Mouse (Mus musculus) embryonic stem cell, embryonic (primary cell): ENCODE data around the gene Oscp1.

ENCODE experiments used
- CTCF ChIA-PET, 4 experiments: fragments of 300-600 bp in 2 of 4; fragments of 350-600 bp in 2 of 4; sonication (Branson Sonifier 250); formaldehyde crosslinking; loops; one replicate each; lab custom pipeline; 2022; ENCODE audit warnings: inconsistent platforms in 2 of 4; lab: Charles Lee
- POLR2A ChIA-PET, 4 experiments: fragments of 300-600 bp in 2 of 4; fragments of 350-600 bp in 2 of 4; sonication (Branson Sonifier 250); formaldehyde crosslinking; loops; one replicate each; lab custom pipeline; 2022; ENCODE audit warnings: antibody characterized with exemption in 4 of 4, inconsistent platforms in 1 of 4; lab: Charles Lee

Oscp1 gene

DNA sequence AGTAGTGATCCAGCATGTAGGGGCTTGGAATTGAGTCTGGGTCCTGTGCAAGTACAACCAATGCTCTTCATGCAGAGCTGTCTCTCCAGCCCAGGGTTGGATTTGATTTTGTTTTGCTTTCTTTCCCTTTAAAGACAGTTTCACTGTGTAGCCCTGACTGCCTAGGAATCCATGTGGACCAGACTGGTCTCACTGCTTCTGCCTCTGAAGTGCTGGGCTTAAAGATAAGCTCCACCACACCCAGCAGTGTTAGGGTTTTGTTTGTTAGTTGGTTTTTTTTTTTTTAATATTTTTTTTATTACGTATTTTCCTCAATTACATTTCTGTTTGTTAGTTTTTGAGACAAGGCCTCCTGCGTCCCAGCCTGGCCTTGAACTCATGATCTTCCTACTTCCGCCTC is 41.0 kb downstream of the Oscp1 start:
- CTCF ChIA-PET: interaction anchor here (0.6 to 1.3 kb wide), 5 partner anchors 13 to 163 kb away, joined by 3 to 8 read pairs (median 4); partner anchors contain the start of gene Trappc3 (in 1 of the 4)
- POLR2A ChIA-PET: interaction anchor here in 2 of 4 experiments (0.5 to 2.0 kb wide), 7 partner anchors 11 to 679 kb away, joined by 3 to 6 read pairs (median 5); partner anchors contain the start of gene Mrps15 (in 1 of the 2)

- ChIA-PET POLR2A (interaction anchor here in 2 of 4 experiments (1.0 to 2.0 kb wide), 4 partner anchors 10 to 54 kb away, joined by 3 to 6 read pairs (median 5); partner anchors contain the start of gene Mrps15 (in 1 of the 2)), CTCF (no interaction called here)
These were observed 42.4 kb downstream of the Oscp1 start for GRCm38 (mm10) chr4:126100764-126101163.

DNA sequence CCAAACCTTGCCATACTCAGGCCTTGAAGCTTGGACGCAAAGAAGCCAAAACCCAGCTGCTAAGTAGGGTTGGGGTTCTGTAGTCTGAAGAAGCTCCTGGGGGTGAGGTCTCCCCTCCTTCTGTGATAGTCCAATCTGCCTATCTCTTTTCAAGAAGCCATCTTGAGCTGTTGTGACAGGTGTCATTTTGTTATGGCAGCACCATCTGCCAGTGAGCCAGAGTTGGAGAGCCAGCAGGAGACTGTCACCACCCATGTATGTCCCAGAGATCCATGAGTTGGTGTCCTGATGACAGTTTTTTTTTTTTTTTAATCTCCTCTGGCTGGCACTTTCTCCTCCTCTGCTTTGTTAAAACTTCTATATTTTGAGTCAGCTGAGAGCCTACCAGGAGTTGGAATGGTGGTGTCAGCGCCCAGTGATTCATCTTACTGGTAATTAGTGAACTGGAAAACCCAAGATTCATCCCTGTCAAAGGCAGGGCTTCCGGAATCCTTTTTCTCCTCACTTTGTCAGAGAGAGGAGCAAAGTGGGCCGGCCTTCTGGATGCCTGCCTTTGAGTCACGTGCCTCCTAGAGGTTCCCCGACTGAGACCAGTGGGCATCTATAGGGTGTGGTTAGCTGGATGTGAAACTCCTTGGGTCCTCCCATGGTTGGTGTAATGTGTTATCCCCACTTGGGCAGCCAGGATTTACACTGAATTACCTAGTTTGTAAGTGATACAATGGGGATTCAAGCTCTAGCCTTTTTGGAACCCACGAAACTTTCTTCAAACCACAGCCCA is 43.9 kb downstream of the Oscp1 start:
- CTCF ChIA-PET: interaction anchor here in 3 of 4 experiments (0.5 to 3.0 kb wide), 8 partner anchors 9 to 759 kb away, joined by 3 to 20 read pairs (median 4); no protein-coding TSS in a partner anchor
- POLR2A ChIA-PET: interaction anchor here in 3 of 4 experiments (0.6 to 3.6 kb wide), 52 partner anchors 9 to 756 kb away, joined by 3 to 28 read pairs (median 4); partner anchors contain the start of genes Sh3d21 (in 3 of the 3), Eva1b (in 2 of the 3) and Mrps15 (in 1 of the 3)

- POLR2A ChIA-PET: interaction anchor here in 3 of 4 experiments (0.6 to 3.6 kb wide), 53 partner anchors 8 to 557 kb away, joined by 3 to 28 read pairs (median 4); partner anchors contain the start of genes Sh3d21 (in 3 of the 3), Eva1b (in 2 of the 3) and Mrps15 (in 1 of the 3)
- CTCF ChIA-PET: interaction anchor here in 3 of 4 experiments (0.5 to 3.0 kb wide), 11 partner anchors 8 to 519 kb away, joined by 3 to 20 read pairs (median 4); partner anchors contain the start of gene Adprhl2 (in 1 of the 3)
These were observed 44.8 kb downstream of the Oscp1 start for GRCm38 (mm10) chr4:126103057-126103581.

GRCm38 (mm10) chr4:126103590-126104068 is 45.3 kb downstream of the Oscp1 start, which contains the start of gene Stk40:
Gene Stk40, plus strand, starts transcription at chr4:126103957.
- ChIA-PET POLR2A (interaction anchor here (0.6 to 3.6 kb wide), 46 partner anchors 8 to 1242 kb away, joined by 3 to 28 read pairs (median 4); partner anchors contain the start of genes Eva1b (in 2 of the 4) and Sh3d21 (in 2 of the 4)), CTCF (interaction anchor here in 2 of 4 experiments (0.6 to 3.0 kb wide), 8 partner anchors 8 to 218 kb away, joined by 3 to 20 read pairs (median 4); partner anchors contain the start of gene Adprhl2 (in 1 of the 2))

- ChIA-PET POLR2A (interaction anchor here (0.6 to 3.6 kb wide), 20 partner anchors 8 to 1241 kb away, joined by 3 to 28 read pairs (median 4); partner anchors contain the start of genes Lsm10 (in 1 of the 4) and Sh3d21 (in 1 of the 4)), CTCF (interaction anchor here in 2 of 4 experiments (0.5 to 3.0 kb wide), 8 partner anchors 9 to 684 kb away, joined by 3 to 20 read pairs (median 4); partner anchors contain the start of gene Adprhl2 (in 1 of the 2))
These were observed 46.1 kb downstream of the Oscp1 start for GRCm38 (mm10) chr4:126104261-126105075.

DNA sequence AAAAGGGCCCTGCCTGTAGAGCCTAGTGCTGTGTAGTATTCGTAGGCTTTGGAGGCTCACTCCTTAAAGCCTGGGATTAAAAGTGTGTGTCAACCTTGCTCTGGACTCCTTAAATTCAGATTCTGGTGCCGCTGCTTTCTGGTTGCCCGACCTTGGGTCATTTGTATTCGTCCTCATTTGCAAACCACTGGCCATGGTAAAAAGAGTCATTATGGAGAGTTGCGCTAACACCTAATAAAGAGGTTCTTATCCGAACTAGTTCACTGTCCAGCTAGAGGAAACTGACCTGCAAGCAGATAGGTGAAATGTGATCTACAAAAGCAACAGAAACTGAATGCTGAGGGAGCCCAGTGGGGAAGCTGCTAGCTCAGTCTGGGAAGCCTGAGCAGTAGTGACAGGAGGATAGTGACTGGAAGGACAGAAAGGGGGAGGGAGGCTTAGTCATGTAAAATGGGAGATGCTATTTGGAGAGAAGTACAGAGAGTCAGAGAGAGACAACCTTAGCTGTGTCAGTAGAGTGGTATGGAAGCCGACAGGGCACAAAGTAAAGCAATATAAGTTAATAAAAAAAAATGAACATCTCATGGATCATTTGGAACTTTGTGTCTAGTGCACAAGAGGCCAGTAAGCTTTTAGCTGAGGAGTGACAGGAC is 46.9 kb downstream of the Oscp1 start:
- CTCF ChIA-PET: interaction anchor here in 2 of 4 experiments (0.5 to 3.0 kb wide), 6 partner anchors 9 to 685 kb away, joined by 3 to 20 read pairs (median 6); no protein-coding TSS in a partner anchor
- POLR2A ChIA-PET: interaction anchor here in 3 of 4 experiments (0.8 to 3.6 kb wide), 12 partner anchors 8 to 113 kb away, joined by 3 to 28 read pairs (median 5); partner anchors contain the start of gene Lsm10 (in 2 of the 3)

DNA sequence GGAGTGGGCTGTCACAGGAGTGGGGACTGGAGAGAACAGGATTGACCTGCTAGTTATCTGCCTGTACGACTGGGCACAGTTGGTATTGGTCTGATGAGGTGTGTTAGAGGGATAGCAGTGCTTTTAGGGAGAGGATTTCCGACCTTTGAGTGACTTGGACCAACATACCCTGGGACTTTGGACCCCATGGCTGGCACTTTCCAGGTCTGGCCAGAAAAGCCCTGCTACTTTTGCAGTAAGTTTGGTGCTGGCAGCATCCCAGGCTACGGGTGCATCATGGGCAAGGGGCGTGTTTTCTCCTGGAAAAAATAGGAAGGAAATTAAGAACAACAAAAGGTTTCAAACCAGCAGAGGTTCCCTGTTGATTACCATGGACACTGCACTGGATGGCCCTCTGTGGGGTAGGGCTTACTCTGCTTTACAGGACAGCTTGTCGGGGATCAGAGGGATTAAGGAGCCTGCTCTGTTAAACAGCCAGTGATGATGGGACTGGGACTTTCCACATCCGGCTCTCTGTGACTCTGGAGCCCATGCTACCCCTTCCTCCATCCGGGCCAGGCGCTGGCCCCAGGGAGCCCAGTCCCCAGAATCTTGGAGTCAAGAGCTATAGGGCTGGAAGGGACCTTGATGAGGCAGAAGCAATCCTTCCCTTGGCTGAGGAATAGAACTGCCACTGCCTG is 49.8 kb downstream of the Oscp1 start:
- ChIA-PET CTCF (interaction anchor here in 3 of 4 experiments (0.6 to 1.0 kb wide), 4 partner anchors 12 to 296 kb away, joined by 3 to 4 read pairs (median 3); partner anchors contain the start of gene Lsm10 (in 1 of the 3)), POLR2A (interaction anchor here in 3 of 4 experiments (0.6 to 1.3 kb wide), 8 partner anchors 9 to 128 kb away, joined by 3 to 4 read pairs (median 3); partner anchors contain the start of genes Eva1b (in 1 of the 3) and Mrps15 (in 1 of the 3))

GRCm38 (mm10) chr4:126109613-126110373 is 51.4 kb downstream of the Oscp1 start:
- CTCF ChIA-PET: interaction anchor here in 2 of 4 experiments (0.5 to 2.8 kb wide), 4 partner anchors 13 to 32 kb away, joined by 3 to 13 read pairs (median 6); partner anchors contain the start of gene Lsm10 (in 1 of the 2)
- POLR2A ChIA-PET: interaction anchor here in 3 of 4 experiments (0.6 to 2.1 kb wide), 11 partner anchors 10 to 146 kb away, joined by 3 to 8 read pairs (median 3); partner anchors contain the start of genes Lsm10 (in 1 of the 3), Map7d1 (in 1 of the 3) and Oscp1 (in 1 of the 3)

GRCm38 (mm10) chr4:126110374-126111152 is 52.2 kb downstream of the Oscp1 start:
- POLR2A ChIA-PET: interaction anchor here in 3 of 4 experiments (0.5 to 2.1 kb wide), 13 partner anchors 8 to 171 kb away, joined by 3 to 8 read pairs (median 3); partner anchors contain the start of genes Lsm10 (in 1 of the 3) and Oscp1 (in 1 of the 3)
- CTCF ChIA-PET: interaction anchor here in 3 of 4 experiments (0.5 to 2.8 kb wide), 9 partner anchors 8 to 52 kb away, joined by 3 to 13 read pairs (median 4); partner anchors contain the start of gene Sh3d21 (in 1 of the 3)

- CTCF ChIA-PET: interaction anchor here in 3 of 4 experiments (0.8 to 2.8 kb wide), 7 partner anchors 9 to 52 kb away, joined by 3 to 13 read pairs (median 4); partner anchors contain the start of gene Sh3d21 (in 1 of the 3)
- POLR2A ChIA-PET: interaction anchor here in 2 of 4 experiments (0.5 to 2.1 kb wide), 10 partner anchors 8 to 172 kb away, joined by 3 to 8 read pairs (median 3); partner anchors contain the start of gene Lsm10 (in 1 of the 2)
These were observed 52.8 kb downstream of the Oscp1 start for GRCm38 (mm10) chr4:126111153-126111549.

- ChIA-PET POLR2A (interaction anchor here in 3 of 4 experiments (0.8 to 2.8 kb wide), 9 partner anchors 8 to 29 kb away, joined by 3 to 12 read pairs (median 5); partner anchors contain the start of genes Lsm10 (in 1 of the 3) and Stk40 (in 1 of the 3)), CTCF (interaction anchor here (0.6 to 2.9 kb wide), 9 partner anchors 9 to 28 kb away, joined by 3 to 21 read pairs (median 6); partner anchors contain the start of genes Lsm10 (in 1 of the 4) and Stk40 (in 1 of the 4))
These were observed 54.9 kb downstream of the Oscp1 start for GRCm38 (mm10) chr4:126113243-126113642.

- ChIA-PET POLR2A (interaction anchor here in 3 of 4 experiments (0.6 to 2.8 kb wide), 10 partner anchors 8 to 125 kb away, joined by 3 to 12 read pairs (median 4); partner anchors contain the start of gene Stk40 (in 1 of the 3)), CTCF (interaction anchor here (0.6 to 2.9 kb wide), 22 partner anchors 10 to 1007 kb away, joined by 3 to 21 read pairs (median 5); partner anchors contain the start of genes Eva1b (in 1 of the 4), Lsm10 (in 1 of the 4), Sh3d21 (in 1 of the 4) and Stk40 (in 1 of the 4))
These were observed 55.6 kb downstream of the Oscp1 start for GRCm38 (mm10) chr4:126113943-126114342.
